In the genomic region with DNA sequence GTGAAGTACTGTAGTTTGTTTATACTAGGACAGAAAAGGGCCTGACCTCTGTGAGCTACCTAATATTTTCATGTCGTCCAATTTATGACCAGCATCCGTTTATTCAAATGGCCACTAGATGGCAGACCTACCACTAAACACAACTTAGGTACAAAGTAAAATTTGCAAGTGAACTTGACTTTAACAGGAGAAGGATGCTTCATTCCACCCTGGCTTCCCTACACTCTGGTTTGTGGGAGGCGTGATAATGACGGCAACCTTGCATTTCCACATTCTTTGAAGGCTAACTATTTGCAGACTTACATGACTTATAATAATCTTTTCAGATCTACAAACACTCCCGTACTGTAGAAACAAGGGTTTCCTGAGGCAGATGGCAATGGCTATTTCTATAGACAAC, we compare ENCODE assay signal across 8 mouse cellular contexts.
DNase-seq lines count a peak whose midpoint lies in the region; TF ChIP-seq lines count a peak whose summit lies in the region.

No protein-coding gene starts in this region.

- H3K36me3 ChIP-seq in thymus, adult 2 months (ENCODE audit: control insufficient read depth, insufficient read depth, low read length): no peaks in the 10 kb centered on the region

- no peak for TF ChIP-seq CTCF in thymus, adult 2 months (IDR thresholded peaks at IDR 0.05; ENCODE audit: borderline replicate concordance, control insufficient read depth, extremely low read depth, insufficient read depth, low read length, poor library complexity)

- H3K4me3 ChIP-seq in thymus, adult 2 months (ENCODE audit: control insufficient read depth, insufficient read depth, low read length): no peak overlapping the region

- peak; percentile 1 to 22 for DNase-seq in heart, adult 18-20 months
- no peak for DNase-seq in heart, adult 9 months (ENCODE audit: low spot score in 2 of 2)
- DNase-seq in thymus, postnatal 0 days (ENCODE audit: low spot score): peak; percentile 5
- no peak for DNase-seq in thymus, adult 2 months
- DNase-seq in embryo, embryonic 11.5 days (ENCODE audit: low read depth, low spot score): peak; percentile 17
- peak; percentile 29 to 31 for DNase-seq in left cerebral cortex, adult 18-20 months (ENCODE audit: low spot score in 2 of 2)
- DNase-seq in right cerebral cortex, postnatal 4 days: peak; percentile 13
- no peak for DNase-seq in spleen, postnatal 36 days (ENCODE audit: low spot score in 2 of 2)

- no peak overlapping the region for H3K27ac ChIP-seq in thymus, adult 2 months (ENCODE audit: control insufficient read depth, insufficient read depth, low read length)

- H3K4me1 ChIP-seq in thymus, adult 2 months (replicated peaks; ENCODE audit: control insufficient read depth, insufficient read depth, low read length): no peaks in the 10 kb centered on the region

- no peak for TF ChIP-seq POLR2A in thymus, adult 2 months (IDR thresholded peaks at IDR 0.05; ENCODE audit: control insufficient read depth, extremely low read depth, insufficient read depth, low read length, poor library complexity)

- H3K27me3 ChIP-seq in thymus, adult 2 months (ENCODE audit: control insufficient read depth, insufficient read depth, low read length): no peaks in the 10 kb centered on the region

- WGBS in thymus, adult 2 months: 44% methylated on average over 5 of the region's 5 CpGs

Comparison
In these comparisons a context has a peak if more than half of its experiments do, and no peak if none do; other contexts are left out.
1. DNase-seq: peak in heart, adult 18-20 months (2 of 2), thymus, postnatal 0 days (single experiment), embryo, embryonic 11.5 days (single experiment), left cerebral cortex, adult 18-20 months (2 of 2) and right cerebral cortex, postnatal 4 days (single experiment); none in heart, adult 9 months (0 of 2), thymus, adult 2 months (single experiment) and spleen, postnatal 36 days (0 of 2).